Mouse (Mus musculus) bone marrow, adult 2 months (tissue): ENCODE data around the gene Acaca. TPM values are rescaled to one million over a fixed set of nuclear protein-coding genes. Genes with fewer than 3 reads are reported as not detected.

Experiments
- H3K27ac ChIP-seq: fragments of 200-500 bp; 2 replicates; pipeline ENCODE4 v1.5.1; 2012; ENCODE audit warnings: low read depth, mild to moderate bottlenecking, control low read depth, inconsistent platforms, low read length; ENCODE audit not compliant: control insufficient read depth, poor library complexity, insufficient read depth
- H3K4me1 ChIP-seq: fragments of 200-500 bp; 2 replicates; pipeline ENCODE4 v1.6.1; 2011; ENCODE audit warnings: low read length; ENCODE audit not compliant: control insufficient read depth, insufficient read depth
- H3K4me3 ChIP-seq: fragments of 200-500 bp; replicated peaks from 2 replicates; pipeline ENCODE3; 2011; ENCODE audit warnings: mild to moderate bottlenecking, low read depth, low read length, control low read depth; ENCODE audit not compliant: control insufficient read depth
- CTCF ChIP-seq: fragments of 200-500 bp; IDR thresholded peaks from 2 replicates; pipeline ENCODE4 v1.5.1; 2011; ENCODE audit warnings: low read length, control low read depth; ENCODE audit not compliant: control insufficient read depth, insufficient read depth
- POLR2A ChIP-seq: fragments of 200-500 bp; IDR thresholded peaks from 2 replicates; pipeline ENCODE4 v1.6.1; 2011; ENCODE audit warnings: low read depth, mild to moderate bottlenecking, control low read depth, low read length, borderline replicate concordance; ENCODE audit not compliant: control insufficient read depth
- WGBS: fragments of 180-500 bp; shearing (Covaris S2); methylation state at CpG from one replicate; pipeline ENCODE4 v1.1.7; 2018; 5-methylcytosine and 5-hydroxymethylcytosine counted together
- polyA plus RNA-seq: library from polyadenylated mRNA; stranded (reverse); fragments of >200 nt; gene quantifications from 2 replicates; pipeline ENCODE4 v1.2.4, GENCODE M21; 2011; ENCODE audit warnings: low replicate concordance; ENCODE audit not compliant: missing spikeins, insufficient read depth, insufficient read length

Gene Acaca
- 3.3 and 5.5 TPM in 2 replicates for polyA plus RNA-seq

- TF ChIP-seq CTCF (no peak), POLR2A (peak; percentile 55; the same call in 1 of the 2 replicates)
- under 1% methylated on average over 82 of the region's 83 CpGs for WGBS
- peak within 1 kb of the TSS; percentile 90 for H3K4me3 ChIP-seq
- H3K27ac ChIP-seq, result peak within 1 kb of the TSS; percentile 28; the same call in 1 of the 2 replicates
- no peaks in the 10 kb centered on the region for H3K4me1 ChIP-seq
These were observed at the start of gene Acaca, which contains the start of gene Tada2a for GRCm38 (mm10) chr11:84128943-84129798. Gene Acaca (plus strand): TSS chr11:84129672. Gene Tada2a (minus strand): TSS chr11:84129600.

- H3K4me1 ChIP-seq, result no peaks in the 10 kb centered on the region
- no peak overlapping the region for H3K27ac ChIP-seq
- WGBS, result 70% methylated on average over 4 of the region's 4 CpGs
- TF ChIP-seq CTCF, result no peak
- H3K4me3 ChIP-seq, result no peak overlapping the region
These were observed 49.6 kb upstream of the Acaca start for GRCm38 (mm10) chr11:84079887-84080286.

GRCm38 (mm10) chr11:84080327-84080726, 49.1 kb upstream of the Acaca start:
- TF ChIP-seq CTCF, result no peak
- 87% methylated on average over 3 of the region's 3 CpGs for WGBS
- H3K4me1 ChIP-seq, result no peaks in the 10 kb centered on the region

GRCm38 (mm10) chr11:84081901-84082300, 47.6 kb upstream of the Acaca start:
- TF ChIP-seq POLR2A (no peak), CTCF (no peak)

More at GRCm38 (mm10) chr11:84080327-84080726, 49.1 kb upstream of the Acaca start:
- Histone ChIP-seq H3K27ac (no peak overlapping the region), H3K4me3 (no peak overlapping the region)

GRCm38 (mm10) chr11:84090572-84090971, 38.9 kb upstream of the Acaca start:
- H3K4me3 ChIP-seq, result no peak overlapping the region
- H3K4me1 ChIP-seq, result no peaks in the 10 kb centered on the region
- H3K27ac ChIP-seq, result no peak overlapping the region
- WGBS, result 83% methylated on average over 8 of the region's 8 CpGs
- TF ChIP-seq POLR2A, result no peak
- no peak for TF ChIP-seq CTCF

More at GRCm38 (mm10) chr11:84081901-84082300, 47.6 kb upstream of the Acaca start:
- Histone ChIP-seq H3K4me3 (no peak overlapping the region), H3K27ac (no peak overlapping the region), H3K4me1 (no peaks in the 10 kb centered on the region)
- WGBS, result 88% methylated on average over 5 of the region's 5 CpGs

- no peaks in the 10 kb centered on the region for H3K4me1 ChIP-seq
- WGBS, result 80% methylated on average over 4 of the region's 4 CpGs
- no peak overlapping the region for H3K27ac ChIP-seq
- TF ChIP-seq CTCF, result no peak
- no peak for TF ChIP-seq POLR2A
- no peak overlapping the region for H3K4me3 ChIP-seq
These were observed 34.4 kb upstream of the Acaca start for GRCm38 (mm10) chr11:84095084-84095483.

GRCm38 (mm10) chr11:84097251-84097998, 32.0 kb upstream of the Acaca start:
- no peak overlapping the region for H3K27ac ChIP-seq
- TF ChIP-seq POLR2A, result no peak
- TF ChIP-seq CTCF, result no peak

GRCm38 (mm10) chr11:84101182-84101581, 28.3 kb upstream of the Acaca start:
- Histone ChIP-seq H3K4me1 (no peaks in the 10 kb centered on the region), H3K4me3 (no peak overlapping the region), H3K27ac (no peak overlapping the region)
- TF ChIP-seq POLR2A, result no peak

More at GRCm38 (mm10) chr11:84097251-84097998, 32.0 kb upstream of the Acaca start:
- Histone ChIP-seq H3K4me3 (no peak overlapping the region), H3K4me1 (no peaks in the 10 kb centered on the region)
- 84% methylated on average over 5 of the region's 5 CpGs for WGBS
